Mouse (Mus musculus) layer of hippocampus, postnatal 36 days (tissue): Measurements from ENCODE around the gene Nrde2. TPM values are rescaled to one million over a fixed set of nuclear protein-coding genes. Genes with fewer than 3 reads are reported as not detected.

Experiments used
- DNase-seq, 2 experiments: peaks; one replicate each; pipeline ENCODE4 v3.0.0; 2022
- total RNA-seq, 2 experiments: library from RNA; stranded (reverse); gene quantifications; 2 replicates each; pipeline ENCODE4 v1.2.3; 2021

Nrde2 gene
- total RNA-seq, 2 experiments from 2014 or later, result 19.7 to 20.2 TPM

DNA sequence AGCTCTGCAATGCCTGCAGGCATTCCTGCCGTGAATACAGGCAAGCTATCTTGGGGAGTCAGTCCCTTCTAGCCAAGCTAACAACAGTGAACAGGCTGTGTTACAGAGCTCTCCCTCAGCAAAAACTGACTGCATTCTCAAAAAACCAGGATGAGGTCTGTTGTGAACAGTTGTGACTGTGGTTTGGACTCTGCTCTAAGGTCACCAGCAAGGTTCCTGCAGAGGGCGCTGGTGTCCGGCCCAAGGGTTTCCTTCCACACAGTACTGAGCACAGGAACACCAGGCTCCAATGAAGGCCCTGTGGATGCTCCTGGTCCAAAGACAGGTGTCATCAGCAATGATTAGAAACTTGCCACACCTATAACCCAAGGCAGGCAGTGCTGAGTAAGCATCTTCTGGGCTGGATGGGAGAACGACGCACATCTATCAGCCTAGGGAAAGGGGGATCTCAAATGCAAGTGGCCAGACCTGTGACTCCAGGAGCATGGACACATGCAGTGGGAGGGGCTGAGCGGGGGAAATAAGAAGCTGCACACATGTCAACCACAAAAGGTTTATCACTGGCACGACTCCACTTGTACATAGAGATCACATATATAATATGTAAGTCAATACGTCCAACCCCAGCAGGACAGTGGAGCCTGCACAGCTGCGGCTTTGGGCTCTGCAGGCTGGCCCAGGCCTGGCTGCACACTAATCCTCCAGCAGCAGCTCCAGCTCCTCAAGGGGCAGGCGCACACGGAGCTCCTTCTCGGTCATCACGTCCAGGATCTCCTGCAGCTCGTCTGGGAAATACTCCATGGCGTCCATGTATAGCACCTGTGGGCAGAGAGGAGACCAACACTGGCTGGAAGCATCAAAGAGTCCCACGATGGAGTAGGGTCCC is 34.3 kb downstream of the Nrde2 start:
- DNase-seq, result no peak

DNA sequence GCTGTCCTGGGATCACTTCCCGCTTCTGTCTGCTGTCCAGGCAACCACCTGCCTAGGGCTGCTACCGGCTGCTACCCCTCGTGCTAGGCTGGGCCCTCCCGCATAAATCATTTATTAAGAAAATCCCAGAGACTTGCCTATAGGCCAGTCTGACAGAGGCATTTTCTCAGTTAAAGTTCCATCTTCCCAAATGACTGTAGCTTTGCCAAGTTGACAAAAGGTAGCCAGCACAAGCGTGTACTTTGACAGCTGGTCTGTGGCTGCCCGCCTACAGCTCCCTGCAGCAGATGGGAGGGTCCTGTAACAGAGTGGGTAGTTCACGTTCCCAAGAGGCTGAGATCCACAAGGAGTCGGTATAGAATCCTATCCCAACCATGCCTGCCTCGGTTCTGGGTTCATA is 36.0 kb downstream of the Nrde2 start:
- DNase-seq, result peak; percentile 71 to 74

- no peak for DNase-seq
Measured at GRCm38 (mm10) chr12:100122921-100123381, 36.5 kb downstream of the Nrde2 start.

DNA sequence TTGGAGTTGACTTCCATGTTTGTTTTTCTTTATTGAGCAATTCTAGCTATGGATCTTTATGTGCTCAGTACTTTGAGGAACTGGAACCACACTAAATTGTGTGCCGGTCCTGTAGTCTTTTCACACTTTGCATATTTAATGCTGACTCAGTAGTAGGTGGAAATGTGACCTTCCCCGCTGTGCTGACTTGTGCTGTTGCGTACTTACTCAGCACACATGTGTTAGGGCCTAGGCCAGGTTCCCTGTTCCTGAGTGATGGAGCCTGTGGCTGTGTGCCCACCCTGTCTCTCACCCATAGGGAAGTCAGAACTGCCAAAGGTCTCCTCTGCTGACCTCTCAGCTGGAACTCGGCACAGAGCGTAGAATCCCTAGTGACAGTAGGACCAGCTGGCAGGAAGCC is 43.5 kb downstream of the Nrde2 start:
- no peak for DNase-seq

- peak; percentile 75 to 76 for DNase-seq
Measured at GRCm38 (mm10) chr12:100109986-100110696, 49.3 kb downstream of the Nrde2 start, which contains the start of gene Psmc1. TSS of gene Psmc1 (plus strand) at chr12:100110154.

DNA sequence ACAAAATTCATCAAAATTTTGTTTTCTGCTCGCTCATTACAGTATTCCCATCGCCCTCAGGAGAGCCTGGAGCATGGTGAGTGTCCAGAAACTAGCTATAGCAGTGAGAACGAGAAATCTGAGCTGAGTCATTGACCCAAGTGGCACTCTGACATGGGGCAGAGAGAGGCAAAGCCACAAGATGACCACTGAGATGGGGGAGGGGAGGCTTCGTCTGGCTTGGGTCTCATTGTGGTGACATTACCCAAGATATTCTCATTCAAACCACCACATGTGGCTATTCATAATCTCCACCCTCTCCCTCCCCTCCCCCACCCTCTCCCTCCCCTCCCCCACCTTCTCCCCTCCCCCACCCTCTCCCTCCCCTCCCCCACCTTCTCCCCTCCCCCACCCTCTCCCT is 52.0 kb downstream of the Nrde2 start:
- DNase-seq, result no peak

- DNase-seq, result peak; percentile 54 to 73
Measured at GRCm38 (mm10) chr12:100106275-100106895, 53.1 kb downstream of the Nrde2 start.

DNA sequence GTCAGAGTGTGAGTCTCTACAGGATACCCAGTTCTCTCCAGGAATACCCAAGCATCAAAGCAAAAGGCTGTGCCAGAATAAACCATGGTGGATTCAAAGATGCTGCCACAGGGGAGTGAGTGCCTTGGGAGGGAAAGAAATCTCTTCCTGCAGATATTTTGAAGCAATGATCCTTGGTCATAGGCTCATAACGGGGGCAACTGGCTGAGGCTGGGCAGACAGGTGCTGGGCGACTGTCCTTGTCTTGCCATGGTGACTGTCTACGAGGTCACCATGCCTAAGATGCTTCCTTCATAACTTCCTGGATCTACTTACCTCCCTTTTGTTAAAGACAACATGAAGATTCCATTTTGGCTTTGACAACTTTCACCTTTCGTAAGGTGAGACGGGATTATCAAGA is 54.9 kb downstream of the Nrde2 start:
- DNase-seq, result no peak

- no peak for DNase-seq
Measured at GRCm38 (mm10) chr12:100101651-100102050, 57.8 kb downstream of the Nrde2 start.

- no peak for DNase-seq
Measured at GRCm38 (mm10) chr12:100100707-100101030, 58.8 kb downstream of the Nrde2 start.

- DNase-seq, result peak; percentile 53 to 66
Measured at GRCm38 (mm10) chr12:100099971-100100706, 59.3 kb downstream of the Nrde2 start.

GRCm38 (mm10) chr12:100093046-100093445 is 66.4 kb downstream of the Nrde2 start:
- no peak for DNase-seq

DNA sequence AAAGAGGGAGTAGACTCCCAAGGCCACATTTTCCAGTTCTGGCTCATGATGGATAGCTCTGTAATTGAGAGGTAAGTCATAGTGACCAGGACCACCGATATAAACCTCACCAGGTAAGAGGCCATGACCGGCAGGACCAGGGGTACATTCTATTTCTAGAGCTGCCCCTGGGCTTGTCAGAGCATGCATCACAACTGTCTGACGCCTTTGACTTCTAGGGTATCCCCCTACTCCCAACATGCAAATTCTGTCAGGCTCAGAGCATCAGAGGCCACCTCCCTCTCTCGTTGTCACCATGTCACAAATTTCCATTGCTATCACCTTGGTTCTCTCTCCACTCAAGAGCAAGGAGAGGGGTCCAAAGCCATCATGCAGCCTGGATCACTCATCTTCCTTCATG is 68.7 kb downstream of the Nrde2 start:
- DNase-seq, result no peak

- no peak for DNase-seq
Measured at GRCm38 (mm10) chr12:100089265-100089664, 70.2 kb downstream of the Nrde2 start.

GRCm38 (mm10) chr12:100088026-100088425 is 71.4 kb downstream of the Nrde2 start:
- DNase-seq, result no peak

DNA sequence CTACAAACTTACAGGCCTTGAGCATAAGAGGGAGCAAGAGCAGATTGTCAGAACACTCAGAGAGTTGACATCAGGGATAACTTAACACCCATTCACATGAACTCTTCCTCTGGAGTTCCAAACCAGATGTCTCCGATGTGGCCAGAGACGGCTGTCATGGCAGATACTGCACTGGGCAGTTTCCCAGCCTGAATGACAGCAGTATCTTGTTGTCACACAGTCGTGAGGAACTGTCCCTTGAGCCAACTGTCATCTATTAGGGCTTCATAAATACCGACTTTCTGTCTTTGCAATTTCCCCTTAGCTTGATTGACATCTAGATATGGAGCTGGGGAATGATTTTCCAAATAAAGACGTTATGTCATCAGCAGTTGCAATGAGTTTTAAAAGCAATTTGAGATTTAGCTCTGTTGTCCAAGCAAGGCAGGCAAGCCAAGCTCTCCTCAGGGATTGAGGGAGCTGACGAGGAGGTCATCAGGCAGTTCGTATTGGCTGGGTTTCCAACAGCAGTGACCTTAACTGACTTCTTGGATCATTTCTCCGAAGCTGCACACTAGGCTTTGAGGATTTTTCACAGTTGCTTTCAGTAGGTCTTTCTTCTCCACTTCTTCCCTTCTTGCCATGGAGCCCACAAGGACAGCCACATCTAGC is 79.7 kb downstream of the Nrde2 start:
- DNase-seq, result no peak

GRCm38 (mm10) chr12:100075715-100076114 is 83.7 kb downstream of the Nrde2 start:
- no peak for DNase-seq
